Mouse (Mus musculus) NIH3T3 (cell line): ENCODE measurements around the gene Nr1h2.

Experiments used
- DNase-seq: peaks from one replicate; pipeline ENCODE4 v3.0.0-alpha.2; 2012; ENCODE audit warnings: low read depth

The Nr1h2 gene

GRCm38 (mm10) chr7:44584921-44585320 lies 31.2 kb upstream of the Nr1h2 start:
- DNase-seq = no peak

DNA sequence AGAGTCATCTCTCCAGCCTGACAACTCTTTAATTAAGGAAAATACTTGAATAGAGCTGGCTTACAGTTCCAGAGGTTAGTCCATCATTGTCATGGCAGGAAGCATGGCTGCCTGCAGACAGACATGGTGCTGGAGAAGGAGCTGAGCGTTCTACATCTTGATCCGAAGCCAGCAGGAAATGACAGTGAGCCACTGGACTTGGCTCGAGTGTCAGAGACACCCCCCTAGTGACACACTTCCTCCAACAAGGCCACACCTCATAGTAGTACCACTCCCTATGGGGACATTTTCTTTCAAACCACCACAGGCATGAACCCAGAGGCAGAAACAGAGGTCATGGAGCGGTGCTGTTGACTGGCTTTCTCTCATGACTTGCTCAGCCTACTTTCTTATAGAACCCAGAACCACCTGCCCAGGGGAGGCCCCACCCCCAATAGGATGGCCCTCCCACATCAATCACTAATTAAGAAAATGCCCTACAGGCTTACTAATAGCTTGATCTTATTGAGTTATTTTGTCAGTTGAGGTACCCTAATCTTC lies 30.6 kb upstream of the Nr1h2 start:
- no peak for DNase-seq

GRCm38 (mm10) chr7:44583146-44583545 lies 29.4 kb upstream of the Nr1h2 start:
- no peak for DNase-seq

DNA sequence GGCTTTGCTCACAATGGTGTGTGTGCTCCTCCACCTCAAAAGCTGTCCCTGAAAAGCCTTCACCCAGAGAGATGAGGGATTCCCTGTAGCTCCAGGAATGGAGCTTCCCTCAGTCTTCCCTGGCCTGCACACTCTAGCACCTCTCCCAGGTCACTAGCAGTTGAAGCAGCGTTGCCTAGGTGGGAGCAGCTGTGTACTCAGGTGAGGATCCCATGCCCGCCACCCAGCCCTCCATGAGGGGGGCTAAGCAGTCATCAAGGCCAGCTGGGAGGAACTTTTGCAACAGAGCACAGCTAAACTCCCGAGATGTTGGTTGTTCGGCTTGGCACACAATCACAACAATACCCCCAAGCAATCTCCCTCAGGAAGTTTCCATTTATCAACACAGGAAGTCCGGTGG lies 29.0 kb upstream of the Nr1h2 start:
- DNase-seq = no peak

- DNase-seq = no peak
These were observed 27.9 kb upstream of the Nr1h2 start for GRCm38 (mm10) chr7:44581637-44582036.

- DNase-seq = no peak
These were observed 22.6 kb upstream of the Nr1h2 start for GRCm38 (mm10) chr7:44576333-44576844.

GRCm38 (mm10) chr7:44572956-44573484 lies 19.3 kb upstream of the Nr1h2 start:
- DNase-seq = no peak

DNA sequence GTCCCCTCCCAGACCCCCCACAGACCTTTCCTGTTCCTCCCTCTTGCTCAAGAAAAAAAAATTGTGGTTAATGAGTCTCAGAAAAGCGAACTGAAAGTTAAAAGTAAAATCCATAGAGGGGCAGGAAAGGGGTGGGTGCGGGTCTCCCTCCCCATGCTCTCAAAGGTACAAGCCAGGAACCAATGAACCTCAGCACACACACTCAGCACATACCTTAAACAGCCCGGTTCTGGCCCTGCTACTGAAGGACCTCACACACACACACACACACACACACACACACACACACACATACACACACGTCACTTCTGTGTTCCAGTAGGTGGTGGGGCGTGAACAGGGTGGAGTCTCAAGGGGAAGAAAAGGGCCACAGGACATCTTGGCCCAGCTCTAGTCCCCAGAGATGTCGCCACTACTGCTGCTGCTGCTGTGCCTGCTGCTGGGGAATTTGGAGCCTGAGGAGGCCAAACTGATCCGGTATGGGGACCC lies 18.5 kb upstream of the Nr1h2 start, which contains the start of gene Napsa:
Gene Napsa, plus strand, starts transcription at position 168 of the 489 bp plus-strand sequence.
- no peak for DNase-seq

DNA sequence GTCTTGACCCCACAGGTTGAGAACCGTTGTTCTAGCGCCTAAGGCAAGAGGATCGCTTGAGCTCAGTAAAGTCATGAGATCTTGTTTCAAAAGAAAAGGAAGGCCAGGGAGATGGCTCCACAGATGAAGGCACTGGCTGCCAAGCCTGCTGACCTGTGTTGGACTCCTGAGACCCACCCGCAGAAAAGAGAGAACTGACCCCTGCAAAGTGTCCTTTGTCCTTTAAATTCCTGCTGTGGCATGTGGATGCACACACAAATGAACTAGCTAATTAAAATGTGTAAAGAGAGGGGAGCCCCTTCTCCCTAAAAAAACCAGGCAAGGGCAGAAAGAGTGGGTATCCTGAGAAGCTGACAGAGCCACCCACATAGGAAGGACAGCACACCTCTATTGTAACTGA lies 18.1 kb upstream of the Nr1h2 start:
- DNase-seq = no peak

DNA sequence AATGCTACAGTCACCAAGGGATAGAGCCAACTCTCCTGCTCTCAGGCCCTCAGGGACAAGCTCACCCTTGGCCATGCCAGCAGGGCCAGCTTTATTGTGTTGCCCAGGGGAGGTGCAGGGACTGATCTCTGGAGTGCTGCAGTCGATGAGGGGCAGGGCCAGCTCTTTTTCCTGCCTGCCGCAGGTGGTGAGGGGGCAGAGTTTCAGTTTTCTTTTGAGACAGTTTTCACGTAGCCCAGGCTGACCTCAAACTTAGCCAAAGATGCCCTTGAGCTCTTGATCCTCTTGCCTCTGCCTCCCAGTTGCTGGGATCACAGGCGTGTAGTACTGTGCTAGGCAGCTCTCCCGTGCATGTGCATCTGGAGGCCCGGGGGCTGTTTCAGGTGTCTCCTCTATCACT lies 17.2 kb upstream of the Nr1h2 start:
- no peak for DNase-seq

GRCm38 (mm10) chr7:44568803-44569202 lies 15.1 kb upstream of the Nr1h2 start:
- no peak for DNase-seq

DNA sequence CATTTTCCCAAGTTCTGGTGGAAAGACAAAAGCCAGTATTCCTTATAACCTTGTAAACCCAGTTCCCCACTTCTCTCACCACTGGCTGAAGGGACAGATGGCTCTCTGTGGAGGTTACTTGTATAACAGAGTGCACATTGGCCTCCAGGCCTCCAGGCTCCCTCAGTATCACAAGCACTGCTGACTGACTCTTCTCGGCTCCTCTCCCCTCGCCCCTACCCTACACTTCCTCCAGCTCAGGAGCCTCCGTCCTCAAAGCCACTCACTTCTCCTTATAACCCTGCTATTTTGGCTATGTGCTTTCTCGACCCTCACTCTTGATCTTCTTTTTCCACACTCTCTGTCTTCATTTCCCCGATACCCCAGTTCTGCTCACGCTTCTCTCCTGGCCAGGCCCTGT lies 11.7 kb upstream of the Nr1h2 start:
- no peak for DNase-seq

GRCm38 (mm10) chr7:44564486-44564885 lies 10.7 kb upstream of the Nr1h2 start:
- DNase-seq = no peak

- DNase-seq = no peak
These were observed 9.5 kb upstream of the Nr1h2 start for GRCm38 (mm10) chr7:44563284-44563683.

DNA sequence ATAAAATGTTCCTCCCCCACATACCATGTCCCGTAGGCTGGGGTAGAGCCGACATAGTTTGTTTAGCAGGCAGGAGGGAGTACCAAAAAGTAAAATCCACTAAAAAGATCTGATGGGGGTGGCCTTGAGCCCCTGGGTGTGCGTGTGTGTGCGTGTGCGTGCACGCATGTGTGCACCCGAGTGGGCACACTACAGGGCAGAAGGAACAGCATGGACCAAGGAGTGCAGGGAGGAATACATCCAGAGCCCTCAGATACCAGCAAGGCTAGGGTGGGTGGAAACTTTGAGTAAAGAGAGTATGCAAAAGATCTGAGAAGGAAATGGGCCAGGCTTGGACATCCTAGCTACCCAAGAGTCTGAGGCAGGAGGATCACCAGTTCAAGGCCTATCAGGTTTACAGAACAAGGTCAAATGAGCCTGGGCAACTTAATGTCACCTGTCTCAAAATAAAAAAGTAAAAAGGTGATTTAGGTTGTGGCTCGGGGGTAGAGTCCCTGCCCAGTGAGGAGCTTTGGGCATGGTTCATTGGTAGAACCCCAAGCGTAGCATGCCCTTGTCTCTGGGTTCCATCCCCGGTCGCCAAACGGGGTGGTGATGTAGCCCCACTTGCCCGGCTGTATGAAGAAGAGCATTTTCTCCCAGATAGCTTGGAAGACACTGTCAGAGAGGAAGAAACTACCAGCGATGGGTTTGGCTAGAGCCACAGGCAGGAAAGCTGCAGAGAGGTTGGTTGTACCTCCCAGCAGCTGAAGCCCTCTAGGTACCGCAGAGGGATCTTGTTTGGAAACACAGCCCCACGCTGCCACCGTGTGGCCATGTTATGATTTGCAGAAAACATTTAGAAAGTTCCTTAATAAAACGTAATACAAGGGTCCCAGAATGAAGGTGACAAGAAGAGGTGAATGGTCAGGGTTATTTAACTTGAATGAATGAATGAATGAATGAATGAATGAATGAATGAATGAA lies 7.0 kb upstream of the Nr1h2 start:
- peak; percentile 93 for DNase-seq

GRCm38 (mm10) chr7:44557629-44558028 lies 3.9 kb upstream of the Nr1h2 start:
- DNase-seq = no peak

DNA sequence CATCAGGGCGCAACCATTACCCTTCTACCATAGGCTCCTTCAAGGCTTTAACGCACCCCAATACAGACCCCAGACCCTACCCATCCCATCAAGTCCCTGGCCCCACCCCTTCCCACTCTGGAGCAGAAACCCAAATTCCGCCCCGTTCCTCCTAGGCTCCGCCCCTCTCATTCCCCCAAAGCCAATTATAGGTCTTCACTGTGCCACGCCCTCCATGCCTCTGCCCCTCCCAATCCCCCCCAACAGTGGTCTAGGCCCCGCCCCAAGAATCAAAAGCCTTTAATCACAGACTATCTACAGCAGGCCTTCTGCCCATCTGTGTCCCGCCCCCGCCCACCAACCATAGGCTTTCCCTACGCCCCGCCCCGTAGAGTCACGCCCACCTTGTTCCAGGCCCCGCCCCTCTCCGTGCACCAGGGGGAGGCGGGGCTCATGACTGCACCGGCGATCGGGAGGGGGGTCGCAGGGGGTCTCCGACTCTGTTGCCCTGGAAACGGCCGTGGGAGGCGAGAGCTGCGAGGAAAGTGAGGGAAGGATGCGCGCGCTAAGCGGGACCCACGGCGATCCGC lies 471 bp downstream of the Nr1h2 start:
- peak; percentile 98 for DNase-seq

DNA sequence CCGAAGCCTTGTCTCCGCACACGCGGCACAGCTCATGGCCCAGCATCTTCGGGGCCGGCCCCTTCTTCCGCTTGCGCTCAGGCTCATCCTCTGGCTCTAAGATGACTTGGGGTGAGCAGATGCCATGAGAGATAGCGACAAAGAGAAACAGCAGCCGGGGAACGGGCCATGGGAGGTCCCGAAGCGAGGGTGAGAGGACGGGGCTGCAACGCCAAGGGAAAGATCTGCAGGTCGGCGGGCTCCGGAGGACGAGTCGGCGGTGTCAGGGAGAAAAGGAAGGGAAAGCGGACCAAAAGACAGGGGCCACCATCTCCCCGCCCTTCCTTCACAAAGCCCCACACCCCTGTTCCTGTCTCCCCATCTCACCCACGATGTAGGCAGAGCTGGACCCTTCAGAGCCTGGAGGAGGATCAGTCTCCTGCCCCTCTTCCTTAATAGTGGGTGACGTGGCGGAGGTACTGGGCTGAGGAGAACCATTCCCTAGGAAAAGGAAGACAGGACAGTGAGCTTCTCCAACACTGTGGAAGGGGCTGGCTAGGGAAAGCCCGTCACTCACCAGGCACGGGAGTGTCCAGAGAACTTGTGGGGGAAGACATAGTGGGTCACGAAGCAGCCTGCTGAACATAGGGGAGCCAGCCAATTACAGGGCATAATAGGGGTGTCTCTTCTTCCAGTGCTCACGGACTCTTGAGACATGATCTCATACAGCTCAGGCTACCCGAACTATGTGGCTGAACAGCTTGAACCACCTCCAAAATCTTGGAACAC lies 1.4 kb downstream of the Nr1h2 start:
- no peak for DNase-seq

GRCm38 (mm10) chr7:44551731-44552130 lies 2.0 kb downstream of the Nr1h2 start:
- no peak for DNase-seq

DNA sequence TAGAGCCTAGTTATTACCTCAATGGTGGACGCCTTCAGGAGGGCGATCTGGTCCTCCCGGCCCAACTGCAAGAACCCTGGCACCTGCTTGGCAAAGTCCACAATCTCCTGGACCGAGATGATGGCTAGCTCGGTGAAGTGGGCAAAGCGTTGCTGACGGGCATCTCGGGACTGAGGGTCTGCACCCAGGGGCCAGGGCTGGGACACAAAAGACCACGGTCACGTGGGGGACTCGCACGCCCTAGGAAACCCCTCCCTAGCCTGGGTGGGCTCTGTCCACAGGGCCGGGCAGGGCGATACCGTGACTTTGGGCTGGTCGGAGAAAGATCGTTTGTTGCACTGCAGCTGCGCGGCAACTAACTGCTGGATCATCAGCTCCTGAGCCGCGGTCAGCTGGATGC lies 2.5 kb downstream of the Nr1h2 start:
- DNase-seq = no peak

- no peak for DNase-seq
These were observed 3.4 kb downstream of the Nr1h2 start for GRCm38 (mm10) chr7:44550409-44550678.
